Mouse (Mus musculus) lung, postnatal 25 days (tissue): Measurements from ENCODE around the gene Ing4.
"Not testable (repeated sequence)": the region's sequence is repeated elsewhere in the genome, so short reads cannot be mapped to it uniquely, and the experiment has no call there.

Source experiments
- DNase-seq: peaks from one replicate; pipeline ENCODE4 v3.0.0; 2022; ENCODE audit warnings: low spot score

The Ing4 gene

GRCm38 (mm10) chr6:125041047-125041446, 1.5 kb downstream of the Ing4 start:
- peak; percentile 26 for DNase-seq

DNA sequence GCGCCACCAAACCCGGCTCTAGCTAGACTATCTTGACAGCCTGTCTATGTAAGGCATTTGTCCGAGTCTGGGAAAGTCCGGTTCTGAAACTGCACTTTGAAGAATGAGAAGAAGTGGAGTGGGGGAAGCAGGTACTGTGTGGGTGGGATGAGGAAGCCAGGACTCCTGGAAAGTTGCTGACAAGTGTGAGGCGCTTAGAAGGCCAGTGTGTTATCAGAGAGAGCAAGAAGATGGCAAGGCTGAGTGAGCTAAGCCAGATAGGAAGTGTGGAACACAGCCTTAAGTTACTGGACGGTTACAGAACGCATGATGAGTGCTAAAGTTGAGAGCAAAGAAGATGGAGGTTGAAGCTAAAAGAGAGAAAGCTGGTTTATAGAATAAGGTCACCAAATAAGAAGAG, 2.5 kb downstream of the Ing4 start:
- no peak for DNase-seq

GRCm38 (mm10) chr6:125046691-125047090, 7.1 kb downstream of the Ing4 start:
- peak; percentile 82 for DNase-seq

- DNase-seq = no peak
Observed at GRCm38 (mm10) chr6:125049678-125050077, 10.1 kb downstream of the Ing4 start, which contains the start of gene Acrbp. Acrbp (plus strand) TSS chr6:125049689.

- no peak for DNase-seq
Observed at GRCm38 (mm10) chr6:125051237-125051636, 11.7 kb downstream of the Ing4 start.

DNA sequence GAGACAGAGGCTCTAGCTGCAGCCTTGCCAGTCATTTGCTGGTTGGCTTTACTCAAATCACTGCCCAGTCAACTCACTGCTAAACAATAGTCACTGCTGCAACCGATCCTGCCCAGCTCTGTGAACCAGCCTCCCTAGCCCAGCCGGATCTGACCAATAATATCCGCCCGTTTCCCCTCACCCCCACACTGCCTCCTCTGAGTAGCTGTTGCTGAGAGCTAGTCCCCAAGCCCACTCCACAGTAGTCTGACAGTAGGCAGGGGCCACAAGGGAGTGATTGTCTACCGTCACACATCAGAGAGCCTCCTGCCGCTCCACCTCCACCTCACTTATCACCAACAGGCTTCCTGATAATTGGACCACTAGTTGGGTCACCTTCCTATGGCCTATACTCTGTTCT, 21.9 kb downstream of the Ing4 start:
- no peak for DNase-seq

DNA sequence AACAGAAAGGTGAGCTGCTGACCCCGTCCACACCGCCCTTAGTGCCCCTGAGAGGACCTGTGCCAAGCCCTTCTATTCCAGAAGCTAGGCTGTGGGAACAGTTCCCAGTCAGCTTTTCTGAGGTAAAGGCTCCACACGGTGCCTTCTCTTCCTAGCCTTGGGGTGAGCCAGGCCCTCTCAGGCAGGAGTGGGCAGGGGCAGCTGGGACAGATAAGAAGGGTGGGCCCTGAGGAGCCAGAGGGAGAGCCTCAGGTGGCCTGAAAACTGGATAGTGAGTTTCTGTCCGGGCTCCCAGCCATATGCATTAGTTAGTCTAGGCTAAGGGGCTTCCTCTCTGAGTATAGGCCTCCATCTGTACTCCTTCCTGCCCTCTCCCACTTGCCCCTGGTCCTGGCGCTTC, 23.0 kb downstream of the Ing4 start:
- DNase-seq = no peak

GRCm38 (mm10) chr6:125063906-125064305, 24.3 kb downstream of the Ing4 start:
- DNase-seq = no peak

GRCm38 (mm10) chr6:125065223-125065622, 25.7 kb downstream of the Ing4 start:
- not testable (repeated sequence) for DNase-seq

DNA sequence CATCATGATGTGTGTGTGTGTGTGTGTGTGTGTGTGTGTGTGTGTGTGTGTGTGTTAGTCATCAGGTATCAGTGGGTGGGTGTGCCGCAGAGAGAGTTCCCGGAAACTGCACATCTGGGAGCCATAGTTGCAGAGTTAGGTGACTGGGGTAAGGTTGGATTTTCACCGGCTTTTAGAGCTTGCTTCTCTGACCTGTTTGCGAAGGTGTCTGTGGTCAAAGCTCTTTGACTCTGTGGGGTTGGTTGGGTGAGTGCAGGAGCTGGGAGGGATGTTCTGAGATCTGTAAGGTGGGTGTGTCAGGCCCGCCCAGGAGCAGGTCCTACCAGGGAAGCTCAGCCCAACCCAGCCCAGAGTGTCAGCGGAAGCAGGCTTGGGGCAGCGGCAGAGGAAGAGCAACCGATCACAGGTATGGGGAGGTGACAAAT, 28.0 kb downstream of the Ing4 start, which contains the start of gene Lpar5:
Gene Lpar5, plus strand, starts transcription at position 350 of the 425 bp plus-strand sequence.
- no peak for DNase-seq

GRCm38 (mm10) chr6:125071170-125071895, 31.8 kb downstream of the Ing4 start:
- DNase-seq = peak; percentile 35

GRCm38 (mm10) chr6:125071896-125072279, 32.3 kb downstream of the Ing4 start:
- DNase-seq = no peak

DNA sequence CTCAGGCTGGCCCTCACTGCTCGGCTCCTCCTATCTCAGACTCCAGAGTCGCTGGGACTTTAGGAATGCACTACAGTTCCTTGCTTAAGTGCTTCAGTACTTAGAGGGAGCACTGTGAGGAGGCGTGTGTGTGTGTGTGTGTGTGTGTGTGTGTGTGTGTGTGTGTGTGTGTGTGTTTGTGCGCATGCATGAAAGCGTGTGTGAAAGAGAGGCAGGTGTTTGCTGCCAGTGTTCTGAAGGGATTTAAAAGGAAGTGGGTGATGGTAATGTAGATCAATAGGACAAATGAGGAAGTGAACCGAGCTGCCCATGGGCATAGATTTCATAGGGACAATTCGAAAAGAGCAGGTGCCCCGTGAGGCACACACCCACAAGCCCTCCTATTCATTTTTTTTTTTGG, 34.3 kb downstream of the Ing4 start:
- no peak for DNase-seq

DNA sequence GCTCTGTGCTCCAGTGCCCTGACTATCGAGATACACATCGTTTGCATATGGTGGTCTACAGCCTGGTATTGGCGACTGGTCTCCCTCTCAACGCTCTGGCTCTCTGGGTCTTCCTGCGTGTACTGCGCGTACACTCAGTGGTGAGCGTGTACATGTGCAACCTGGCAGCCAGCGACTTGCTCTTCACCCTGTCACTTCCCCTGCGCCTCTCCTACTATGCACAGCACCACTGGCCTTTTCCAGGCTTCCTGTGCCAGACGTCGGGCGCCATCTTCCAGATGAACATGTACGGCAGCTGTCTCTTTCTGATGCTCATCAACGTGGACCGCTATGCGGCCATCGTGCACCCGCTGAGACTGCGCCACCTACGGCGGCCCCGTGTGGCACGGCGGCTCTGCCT, 41.8 kb downstream of the Ing4 start:
- DNase-seq = no peak

- DNase-seq = peak; percentile 90
Observed at GRCm38 (mm10) chr6:125081797-125082560, 42.4 kb downstream of the Ing4 start.

DNA sequence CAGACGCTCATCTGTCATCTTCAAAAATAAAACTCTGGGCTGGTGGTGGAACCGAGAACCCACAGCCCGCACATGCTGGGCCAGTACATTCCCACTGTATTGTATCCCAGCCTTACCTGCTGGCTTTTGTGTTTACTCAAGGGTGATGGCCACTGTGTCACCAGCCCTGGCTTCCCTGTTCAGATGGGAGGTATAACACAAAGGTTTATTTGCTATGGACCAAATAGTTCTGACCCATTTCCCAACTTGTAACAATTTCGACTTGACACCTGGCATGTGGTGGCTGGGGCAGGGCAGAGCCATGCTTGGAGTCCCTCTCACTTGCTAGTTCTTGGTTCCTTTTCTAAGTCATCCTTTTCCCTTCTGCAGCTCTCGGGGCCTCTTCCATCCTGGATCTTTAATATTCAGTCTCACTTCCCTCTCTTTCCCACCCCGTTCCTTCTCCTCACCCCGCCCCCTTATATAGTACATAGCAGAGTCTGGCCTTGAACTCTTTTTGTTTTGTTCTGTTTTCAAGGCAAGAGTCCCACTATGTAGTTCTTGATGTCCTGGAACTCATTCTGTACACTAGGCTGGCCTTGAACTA, 43.3 kb downstream of the Ing4 start:
- DNase-seq = no peak

DNA sequence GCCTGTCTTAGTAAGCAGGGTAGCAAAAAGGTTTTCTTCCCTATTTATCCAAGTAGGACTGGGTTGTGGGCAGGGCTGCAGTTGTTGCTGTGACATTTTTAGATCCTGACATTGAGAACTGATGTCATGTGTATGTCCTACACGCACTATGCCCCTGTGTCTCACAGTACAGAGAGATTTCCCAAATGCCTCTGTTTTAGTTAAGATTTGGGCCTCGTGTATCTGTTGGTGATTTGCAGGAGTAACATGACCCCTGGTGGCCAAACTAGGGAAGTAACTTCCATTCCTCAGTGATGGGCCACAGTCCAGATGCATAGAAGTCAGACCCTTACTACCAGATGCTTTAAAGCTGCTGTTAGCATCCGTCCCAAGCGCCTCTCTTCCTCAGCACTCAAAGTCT, 44.9 kb downstream of the Ing4 start:
- peak; percentile 75 for DNase-seq

DNA sequence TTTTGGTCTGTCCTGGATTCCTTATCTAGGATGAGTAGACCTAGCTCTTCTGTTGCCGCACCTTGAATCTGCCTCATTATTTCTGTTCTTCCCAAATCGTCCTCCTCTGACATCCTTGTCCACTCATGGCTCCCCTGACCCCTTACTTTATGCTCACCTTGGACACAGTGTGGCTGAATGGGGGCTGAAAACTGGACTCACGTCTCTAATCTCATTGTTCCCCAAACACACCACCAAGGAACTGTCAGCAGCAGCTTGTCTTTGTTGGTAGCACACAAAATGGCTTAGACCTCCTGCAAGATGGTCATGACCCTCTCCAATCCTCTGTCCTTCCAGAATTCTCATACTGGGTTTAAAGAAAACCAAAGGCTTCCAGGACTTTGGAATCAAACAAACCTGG, 48.4 kb downstream of the Ing4 start:
- no peak for DNase-seq

DNA sequence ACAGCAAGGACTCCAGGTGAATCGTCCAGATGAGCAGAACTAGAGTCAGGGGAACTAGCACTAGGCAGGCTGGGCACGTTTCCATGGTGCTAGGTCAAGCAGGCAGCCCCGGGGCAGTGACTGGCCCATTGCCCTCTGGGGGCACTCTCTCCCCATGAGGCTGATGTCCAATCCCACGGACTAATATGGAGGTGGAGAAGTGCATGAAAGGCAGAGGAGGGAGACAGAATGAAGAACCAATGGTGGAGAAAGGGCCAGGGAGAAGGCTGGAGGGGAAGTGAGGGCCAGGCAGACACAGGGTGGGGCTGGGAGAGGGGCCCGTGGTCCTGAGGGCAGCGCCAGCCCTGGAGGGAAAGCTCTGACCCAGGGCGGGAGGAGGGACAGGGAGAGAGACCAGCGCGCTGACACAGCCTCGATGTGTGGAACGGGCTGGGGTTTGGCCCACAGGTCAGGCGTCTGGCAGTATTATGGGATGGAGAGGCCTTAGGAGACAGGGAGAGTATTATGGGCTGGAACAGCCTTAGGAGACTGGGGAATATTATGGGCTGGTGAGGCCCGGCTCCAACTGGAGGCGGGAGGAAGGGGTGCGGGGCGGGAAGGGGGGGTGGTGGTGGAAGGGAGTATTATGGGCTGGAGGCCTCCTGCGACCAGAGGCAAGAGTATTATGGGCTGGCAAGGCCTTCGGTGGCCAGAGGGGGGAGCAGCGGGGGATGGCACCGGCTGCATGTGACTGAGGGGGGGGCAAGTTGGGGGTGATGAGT, 49.2 kb downstream of the Ing4 start:
- peak; percentile 80 for DNase-seq

DNA sequence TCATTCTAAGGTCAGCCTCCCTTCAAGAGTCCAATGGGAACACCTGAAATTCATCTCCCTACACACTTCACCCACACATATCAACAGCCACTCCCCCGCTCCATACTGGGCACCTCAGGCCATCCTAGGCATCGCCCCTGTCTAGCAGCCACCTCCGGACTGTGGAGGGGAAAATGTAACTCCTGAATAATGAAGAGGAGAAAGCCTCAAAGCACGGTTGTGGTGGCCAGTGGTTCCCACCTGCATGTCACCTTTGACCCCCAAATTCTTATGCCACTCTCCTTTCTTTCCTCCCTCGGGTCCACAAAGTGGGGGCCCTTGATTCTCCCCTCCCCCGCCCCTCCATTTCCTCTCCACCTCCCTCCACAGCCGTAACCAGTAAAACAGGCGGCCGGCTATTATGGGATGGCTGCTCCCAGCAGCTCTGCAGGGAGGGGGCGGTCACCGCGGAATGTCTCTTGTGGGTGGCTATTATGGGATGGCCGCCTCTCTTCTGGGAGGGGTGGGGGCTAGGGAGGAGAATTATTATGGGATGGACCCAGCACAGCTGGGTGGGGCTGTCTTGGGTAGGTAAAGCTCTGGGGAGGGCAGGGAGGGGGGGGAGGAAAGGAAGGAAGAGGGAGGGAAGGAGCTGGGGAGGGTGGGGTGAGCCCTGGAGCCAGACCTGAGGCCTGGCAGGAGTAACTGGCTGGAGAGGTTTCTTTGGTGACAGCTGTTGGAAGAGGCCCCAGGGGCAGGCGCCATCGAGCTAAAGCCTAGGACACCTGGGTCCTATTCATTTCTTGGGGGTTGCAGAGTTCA, 50.2 kb downstream of the Ing4 start:
- peak; percentile 88 for DNase-seq

DNA sequence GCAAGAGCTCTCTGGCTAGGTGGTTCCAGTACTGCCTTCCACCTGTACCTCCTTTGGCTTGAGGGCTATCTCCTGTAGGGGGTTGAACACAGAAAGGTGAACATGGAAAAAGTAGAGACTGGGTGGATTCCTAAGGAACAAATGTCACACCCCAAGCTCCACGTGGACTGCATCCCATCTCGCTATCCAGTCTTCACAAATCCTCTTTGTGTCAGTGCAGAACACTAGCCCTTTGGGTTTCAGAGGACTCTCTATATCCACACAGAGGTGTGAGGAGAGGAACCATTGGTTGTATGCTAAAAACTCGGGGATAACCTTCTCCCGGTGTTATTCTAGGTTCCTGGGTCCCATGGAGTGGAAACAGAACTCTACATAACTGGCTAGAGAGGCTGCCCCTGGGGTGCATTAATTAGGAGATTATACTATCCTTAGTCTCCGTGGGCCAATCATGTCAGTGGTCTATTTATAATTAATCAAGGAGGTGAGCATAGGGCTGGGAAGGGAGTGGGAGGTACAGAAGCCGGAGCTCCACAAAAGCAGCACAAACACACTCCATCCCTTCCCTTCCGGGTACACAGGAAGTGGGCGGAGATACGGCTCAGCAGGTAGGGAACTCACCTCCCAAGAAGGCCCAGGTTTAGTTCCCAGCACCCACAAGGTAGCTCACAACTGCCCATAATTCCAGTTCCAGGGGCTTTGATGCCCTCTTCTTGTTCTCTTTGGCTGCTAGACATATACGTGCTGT, 51.0 kb downstream of the Ing4 start:
- no peak for DNase-seq
